Mouse (Mus musculus) yolk sac, embryonic 10.5 days (tissue): ENCODE measurements around the gene Tcf25.
"Not testable (repeated sequence)": the region's sequence is repeated elsewhere in the genome, so short reads cannot be mapped to it uniquely, and the experiment has no call there.

Experiments
- DNase-seq: peaks from one replicate; pipeline ENCODE4 v3.0.0-alpha.2; 2017; ENCODE audit warnings: low spot score

Gene Tcf25

GRCm38 (mm10) chr8:123428939-123429721 lies 55.6 kb downstream of the Tcf25 start:
- no peak for DNase-seq

GRCm38 (mm10) chr8:123429722-123430013 lies 56.1 kb downstream of the Tcf25 start:
- DNase-seq, result not testable (repeated sequence)

- DNase-seq, result not testable (repeated sequence)
These were observed 57.4 kb downstream of the Tcf25 start for GRCm38 (mm10) chr8:123430936-123431335.

GRCm38 (mm10) chr8:123431616-123432365 lies 58.2 kb downstream of the Tcf25 start:
- no peak for DNase-seq

- DNase-seq, result no peak
These were observed 58.8 kb downstream of the Tcf25 start for GRCm38 (mm10) chr8:123432381-123432780.

- not testable (repeated sequence) for DNase-seq
These were observed 59.9 kb downstream of the Tcf25 start for GRCm38 (mm10) chr8:123433241-123433974.

GRCm38 (mm10) chr8:123441788-123442187 lies 68.2 kb downstream of the Tcf25 start:
- DNase-seq, result no peak

GRCm38 (mm10) chr8:123442351-123442750 lies 68.8 kb downstream of the Tcf25 start:
- DNase-seq, result no peak

- DNase-seq, result peak; percentile 94
These were observed 69.5 kb downstream of the Tcf25 start for GRCm38 (mm10) chr8:123442871-123443575.

GRCm38 (mm10) chr8:123443576-123443921 lies 70.0 kb downstream of the Tcf25 start:
- DNase-seq, result no peak

GRCm38 (mm10) chr8:123444131-123444530 lies 70.6 kb downstream of the Tcf25 start:
- DNase-seq, result no peak

- DNase-seq, result no peak
These were observed 72.4 kb downstream of the Tcf25 start for GRCm38 (mm10) chr8:123445981-123446380.

- DNase-seq, result peak; percentile 52
These were observed 73.2 kb downstream of the Tcf25 start for GRCm38 (mm10) chr8:123446799-123447198.

GRCm38 (mm10) chr8:123450783-123451182 lies 77.2 kb downstream of the Tcf25 start:
- DNase-seq, result no peak

- not testable (repeated sequence) for DNase-seq
These were observed 78.2 kb downstream of the Tcf25 start for GRCm38 (mm10) chr8:123451747-123452146.

- no peak for DNase-seq
These were observed 78.6 kb downstream of the Tcf25 start for GRCm38 (mm10) chr8:123452149-123452548.

GRCm38 (mm10) chr8:123453291-123453690 lies 79.7 kb downstream of the Tcf25 start:
- DNase-seq, result no peak
